Mouse (Mus musculus) limb, embryonic 14.5 days (tissue): ENCODE measurements at regions not wholly inside any gene's neighbourhood (a gene's known extent, or its start where the extent isn't known, plus 50 kb on each side); places are given as distances from the start of the nearest gene placed in this dataset.

Experiments used
- ATAC-seq: fragments of 200-750 bp; cut with Nextera tagmentation; 2 replicates; pipeline ENCODE4 v1.8.0; 2017; ENCODE audit warnings: low read depth, moderate number of reproducible peaks, moderate TSS enrichment; ENCODE audit not compliant: low FRiP score
- DNase-seq: peaks from one replicate; pipeline ENCODE4 v3.0.0-alpha.2; 2015; ENCODE audit warnings: low spot score
- H3K27ac ChIP-seq: fragments of 300-500 bp; sonication (generic); replicated peaks from 2 replicates; pipeline ENCODE4 v1.5.1; 2014; ENCODE audit warnings: low read depth, mild to moderate bottlenecking, low read length, moderate library complexity, mixed read lengths
- H3K27me3 ChIP-seq: fragments of 300-500 bp; sonication (generic); 2 replicates; pipeline ENCODE4 v1.6.1; 2014; ENCODE audit warnings: low read length, mixed read lengths; ENCODE audit not compliant: control insufficient read depth, insufficient read depth
- H3K36me3 ChIP-seq: fragments of 300-500 bp; sonication (generic); 2 replicates; pipeline ENCODE4 v1.6.1; 2014; ENCODE audit warnings: mild to moderate bottlenecking, low read length, moderate library complexity, mixed read lengths; ENCODE audit not compliant: control insufficient read depth, insufficient read depth
- H3K4me1 ChIP-seq: fragments of 300-500 bp; sonication (generic); 2 replicates; pipeline ENCODE4 v1.6.1; 2014; ENCODE audit warnings: antibody characterized with exemption, low read length, mixed read lengths; ENCODE audit not compliant: control insufficient read depth, insufficient read depth
- H3K4me2 ChIP-seq: fragments of 300-500 bp; sonication (generic); replicated peaks from 2 replicates; pipeline ENCODE4 v1.6.1; 2014; ENCODE audit warnings: low read depth, mild to moderate bottlenecking, low read length, moderate library complexity; ENCODE audit not compliant: severe bottlenecking
- H3K4me3 ChIP-seq: fragments of 300-500 bp; sonication (generic); replicated peaks from 2 replicates; pipeline ENCODE4 v1.5.1; 2014; ENCODE audit warnings: low read length
- H3K9ac ChIP-seq: fragments of 300-500 bp; sonication (generic); 2 replicates; pipeline ENCODE4 v1.6.1; 2014; ENCODE audit warnings: mild to moderate bottlenecking, low read depth, low read length, moderate library complexity; ENCODE audit not compliant: severe bottlenecking
- H3K9me3 ChIP-seq: fragments of 300-500 bp; sonication (generic); 2 replicates; pipeline ENCODE4 v1.6.1; 2016; ENCODE audit warnings: low read length; ENCODE audit not compliant: control insufficient read depth
- POLR2A ChIP-seq: fragments of 200-500 bp; IDR thresholded peaks from 2 replicates; pipeline ENCODE4 v1.8.0; 2012; ENCODE audit warnings: inconsistent platforms, mild to moderate bottlenecking, moderate library complexity, borderline replicate concordance; ENCODE audit not compliant: insufficient read depth, insufficient read length; ENCODE audit errors: extremely low read depth
- WGBS: fragments of 180-500 bp; shearing (Covaris S2); extraction: QIAGEN DNeasy Blood & Tissue Kit; methylation state at CpG from one replicate; pipeline ENCODE4 v1.1.7; 2014; 5-methylcytosine and 5-hydroxymethylcytosine counted together

DNA sequence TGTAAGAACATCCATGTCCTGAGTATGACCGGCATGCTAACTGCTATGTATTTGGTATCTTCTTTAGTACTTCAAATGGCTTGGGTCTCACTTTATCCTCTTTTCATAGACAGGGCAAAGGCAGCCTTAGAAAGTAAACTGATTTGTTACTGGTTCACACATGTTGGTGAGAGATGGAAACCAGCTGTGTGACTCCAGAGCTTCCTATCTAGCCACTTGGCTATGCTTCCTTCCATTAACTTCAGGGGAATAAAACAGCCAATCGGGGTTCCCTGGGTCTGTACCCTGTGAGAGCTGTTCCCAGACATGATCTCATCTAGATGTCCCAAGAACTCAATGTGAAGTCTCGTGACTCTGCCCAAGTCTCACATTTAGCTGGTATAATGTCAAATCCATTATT, 203.5 kb downstream of the Rps15a start:
- Histone ChIP-seq H3K4me2 (no peak overlapping the region), H3K9me3 (no peaks in the 10 kb centered on the region), H3K27ac (no peak overlapping the region), H3K36me3 (no peaks in the 10 kb centered on the region), H3K4me1 (peaks cover 3% of the 10 kb centered on the region; the same call in 1 of the 2 replicates), H3K27me3 (no peaks in the 10 kb centered on the region), H3K4me3 (no peak overlapping the region), H3K9ac (no peak overlapping the region)
- peak; percentile 17 for DNase-seq
- WGBS = 49% methylated on average over 3 of the region's 3 CpGs
- no peak for TF ChIP-seq POLR2A
- no peak for ATAC-seq

GRCm38 (mm10) chr7:117911062-117911461, 204.9 kb downstream of the Rps15a start:
- H3K36me3 ChIP-seq = no peaks in the 10 kb centered on the region
- no peaks in the 10 kb centered on the region for H3K9me3 ChIP-seq
- ATAC-seq = no peak
- peaks cover 3% of the 10 kb centered on the region; the same call in 1 of the 2 replicates for H3K4me1 ChIP-seq
- no peak overlapping the region for H3K4me2 ChIP-seq
- H3K9ac ChIP-seq = no peak overlapping the region
- no peaks in the 10 kb centered on the region for H3K27me3 ChIP-seq
- TF ChIP-seq POLR2A = no peak
- no peak overlapping the region for H3K27ac ChIP-seq
- 85% methylated on average over 3 of the region's 3 CpGs for WGBS
- DNase-seq = no peak
- H3K4me3 ChIP-seq = no peak overlapping the region

GRCm38 (mm10) chr7:117896528-117896927, 219.5 kb downstream of the Rps15a start:
- Histone ChIP-seq H3K9me3 (no peaks in the 10 kb centered on the region), H3K27me3 (no peaks in the 10 kb centered on the region), H3K4me2 (no peak overlapping the region), H3K4me1 (no peaks in the 10 kb centered on the region), H3K4me3 (no peak overlapping the region), H3K36me3 (no peaks in the 10 kb centered on the region), H3K27ac (no peak overlapping the region), H3K9ac (no peak overlapping the region)
- 74% methylated on average over 2 of the region's 2 CpGs for WGBS
- DNase-seq = no peak
- TF ChIP-seq POLR2A = no peak
- ATAC-seq = no peak

DNA sequence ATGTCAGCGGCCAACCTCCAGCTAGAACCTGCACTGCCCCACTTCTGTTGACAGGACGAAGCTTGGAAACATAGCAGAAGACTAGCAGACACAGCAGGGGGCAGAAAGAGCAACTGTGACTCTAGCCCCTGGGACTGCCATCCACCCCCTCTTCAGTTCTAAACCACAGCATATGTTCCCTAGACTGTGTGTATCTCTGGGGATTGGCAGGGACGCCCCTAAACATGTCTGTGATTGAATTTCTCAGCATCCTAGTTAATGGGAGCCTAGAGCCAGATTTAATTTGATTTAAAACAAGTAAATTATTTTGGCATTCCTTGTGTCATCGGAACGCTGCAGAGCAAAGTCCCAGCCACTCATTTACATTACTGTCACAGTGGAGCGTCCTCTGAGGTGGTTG, 228.7 kb downstream of the Rps15a start:
- TF ChIP-seq POLR2A = no peak
- WGBS = 76% methylated on average over 6 of the region's 6 CpGs

GRCm38 (mm10) chr7:117882803-117883202, 233.2 kb downstream of the Rps15a start:
- ATAC-seq = 0 out of 2 replicates have a peak, but pooled peaks have one; percentile 44
- 6% methylated on average over 13 of the region's 13 CpGs for WGBS
- TF ChIP-seq POLR2A = no peak
- Histone ChIP-seq H3K9ac (no peak overlapping the region), H3K4me3 (no peak overlapping the region), H3K4me2 (no peak overlapping the region), H3K36me3 (no peaks in the 10 kb centered on the region), H3K27ac (no peak overlapping the region), H3K9me3 (no peaks in the 10 kb centered on the region), H3K27me3 (no peaks in the 10 kb centered on the region), H3K4me1 (no peaks in the 10 kb centered on the region)
- DNase-seq = peak; percentile 80

More for the DNA sequence above, 228.7 kb downstream of the Rps15a start:
- ATAC-seq (no peak), DNase-seq (no peak)
- no peaks in the 10 kb centered on the region for H3K27me3 ChIP-seq
- no peak overlapping the region for H3K4me2 ChIP-seq
- H3K4me1 ChIP-seq = no peaks in the 10 kb centered on the region
- H3K36me3 ChIP-seq = no peaks in the 10 kb centered on the region
- H3K9me3 ChIP-seq = no peaks in the 10 kb centered on the region
- no peak overlapping the region for H3K27ac ChIP-seq
- no peak overlapping the region for H3K4me3 ChIP-seq
- no peak overlapping the region for H3K9ac ChIP-seq

GRCm38 (mm10) chr7:117878903-117879302, 237.1 kb downstream of the Rps15a start:
- no peak overlapping the region for H3K27ac ChIP-seq
- DNase-seq (no peak), ATAC-seq (no peak)
- H3K27me3 ChIP-seq = no peaks in the 10 kb centered on the region
- no peaks in the 10 kb centered on the region for H3K36me3 ChIP-seq
- TF ChIP-seq POLR2A = no peak
- no peak overlapping the region for H3K4me3 ChIP-seq
- no peak overlapping the region for H3K4me2 ChIP-seq
- no peaks in the 10 kb centered on the region for H3K9me3 ChIP-seq
- 87% methylated on average over 7 of the region's 7 CpGs for WGBS
- no peaks in the 10 kb centered on the region for H3K4me1 ChIP-seq
- no peak overlapping the region for H3K9ac ChIP-seq
